Mouse (Mus musculus): ENCODE data around the gene Rbpj. TPM values are rescaled to one million over a fixed set of nuclear protein-coding genes. Genes with fewer than 3 reads are reported as not detected.

Rbpj gene
- polyA plus RNA-seq, 2 experiments, result 6.5 to 7.0 TPM

- H3K36me3 ChIP-seq (replicated peaks; ENCODE audit: control insufficient read depth, insufficient read depth, low read depth), result no peaks in the 10 kb centered on the region
- 57% methylated on average over 5 of the region's 5 CpGs for WGBS (ENCODE audit: insufficient replicate concordance)
Observed at GRCm38 (mm10) chr5:53572496-53572895, 106.5 kb downstream of the Rbpj start.

GRCm38 (mm10) chr5:53574883-53575442 lies 109.0 kb downstream of the Rbpj start:
- WGBS (ENCODE audit: insufficient replicate concordance), result 49% methylated on average over 3 of the region's 3 CpGs

More at GRCm38 (mm10) chr5:53572496-53572895, 106.5 kb downstream of the Rbpj start:
- ATAC-seq (ENCODE audit: insufficient read depth) (no peak), DNase-seq (ENCODE audit: low read depth in 3 of 3, low spot score in 3 of 3) (no peak)
- H3K4me2 ChIP-seq (ENCODE audit: low read depth), result no peak overlapping the region
- no peaks in the 10 kb centered on the region for H3K4me1 ChIP-seq (replicated peaks; ENCODE audit: control insufficient read depth in 2 of 2, insufficient read depth in 2 of 2, low read length in 1 of 2)
- TF ChIP-seq CTCF (IDR thresholded peaks at IDR 0.05; ENCODE audit: low read depth) (no peak), EP300 (IDR thresholded peaks at IDR 0.05; ENCODE audit: low read depth) (no peak)
- H3K27me3 ChIP-seq (ENCODE audit: control insufficient read depth, insufficient read depth, low read length), result no peaks in the 10 kb centered on the region
- H3K9ac ChIP-seq (replicated peaks), result no peak overlapping the region
- H3K27ac ChIP-seq, result no peak overlapping the region
- no peaks in the 10 kb centered on the region for H3K9me3 ChIP-seq (ENCODE audit: control insufficient read depth, low read length)
- H3K4me3 ChIP-seq (ENCODE audit: insufficient read depth in 1 of 2, low read depth in 2 of 2, low read length in 2 of 2), result no peak overlapping the region

GRCm38 (mm10) chr5:53577272-53577889 lies 111.4 kb downstream of the Rbpj start:
- Histone ChIP-seq H3K9ac (replicated peaks) (no peak overlapping the region), H3K4me3 (ENCODE audit: insufficient read depth in 1 of 2, low read depth in 2 of 2, low read length in 2 of 2) (no peak overlapping the region), H3K27ac (no peak overlapping the region), H3K27me3 (ENCODE audit: control insufficient read depth, insufficient read depth, low read length) (no peaks in the 10 kb centered on the region), H3K36me3 (replicated peaks; ENCODE audit: control insufficient read depth, insufficient read depth, low read depth) (no peaks in the 10 kb centered on the region), H3K4me2 (ENCODE audit: low read depth) (no peak overlapping the region), H3K9me3 (ENCODE audit: control insufficient read depth, low read length) (no peaks in the 10 kb centered on the region), H3K4me1 (replicated peaks; ENCODE audit: control insufficient read depth in 2 of 2, insufficient read depth in 2 of 2, low read length in 1 of 2) (no peaks in the 10 kb centered on the region)
- WGBS (ENCODE audit: insufficient replicate concordance), result 66% methylated on average over 10 of the region's 10 CpGs
- ATAC-seq (ENCODE audit: insufficient read depth) (no peak), DNase-seq (ENCODE audit: low read depth in 3 of 3, low spot score in 3 of 3) (no peak)
- TF ChIP-seq EP300 (IDR thresholded peaks at IDR 0.05; ENCODE audit: low read depth), result no peak
- no peak for TF ChIP-seq CTCF (IDR thresholded peaks at IDR 0.05; ENCODE audit: low read depth)

More at GRCm38 (mm10) chr5:53574883-53575442, 109.0 kb downstream of the Rbpj start:
- no peaks in the 10 kb centered on the region for H3K27me3 ChIP-seq (ENCODE audit: control insufficient read depth, insufficient read depth, low read length)
- no peaks in the 10 kb centered on the region for H3K9me3 ChIP-seq (ENCODE audit: control insufficient read depth, low read length)
- H3K27ac ChIP-seq, result no peak overlapping the region
- DNase-seq (ENCODE audit: low read depth in 3 of 3, low spot score in 3 of 3), result no peak
- H3K4me2 ChIP-seq (ENCODE audit: low read depth), result no peak overlapping the region
- H3K4me3 ChIP-seq (ENCODE audit: insufficient read depth in 1 of 2, low read depth in 2 of 2, low read length in 2 of 2), result no peak overlapping the region
- no peak for ATAC-seq (ENCODE audit: insufficient read depth)
- H3K9ac ChIP-seq (replicated peaks), result no peak overlapping the region
- no peak for TF ChIP-seq CTCF (IDR thresholded peaks at IDR 0.05; ENCODE audit: low read depth)
- no peak for TF ChIP-seq EP300 (IDR thresholded peaks at IDR 0.05; ENCODE audit: low read depth)
- H3K4me1 ChIP-seq (replicated peaks; ENCODE audit: control insufficient read depth in 2 of 2, insufficient read depth in 2 of 2, low read length in 1 of 2), result no peaks in the 10 kb centered on the region
- H3K36me3 ChIP-seq (replicated peaks; ENCODE audit: control insufficient read depth, insufficient read depth, low read depth), result no peaks in the 10 kb centered on the region

- Histone ChIP-seq H3K27me3 (ENCODE audit: control insufficient read depth, insufficient read depth, low read length) (no peaks in the 10 kb centered on the region), H3K4me2 (ENCODE audit: low read depth) (no peak overlapping the region), H3K36me3 (replicated peaks; ENCODE audit: control insufficient read depth, insufficient read depth, low read depth) (no peaks in the 10 kb centered on the region), H3K9me3 (ENCODE audit: control insufficient read depth, low read length) (no peaks in the 10 kb centered on the region), H3K4me3 (ENCODE audit: insufficient read depth in 1 of 2, low read depth in 2 of 2, low read length in 2 of 2) (no peak overlapping the region), H3K9ac (replicated peaks) (no peak overlapping the region), H3K27ac (no peak overlapping the region), H3K4me1 (replicated peaks; ENCODE audit: control insufficient read depth in 2 of 2, insufficient read depth in 2 of 2, low read length in 1 of 2) (peaks cover 0 to 3% of the 10 kb centered on the region in 2 experiments; a peak in 2 of 4 replicates)
- DNase-seq (ENCODE audit: low read depth in 3 of 3, low spot score in 3 of 3) (no peak), ATAC-seq (ENCODE audit: insufficient read depth) (no peak)
- 72% methylated on average over 9 of the region's 9 CpGs for WGBS (ENCODE audit: insufficient replicate concordance)
- TF ChIP-seq EP300 (IDR thresholded peaks at IDR 0.05; ENCODE audit: low read depth) (no peak), CTCF (IDR thresholded peaks at IDR 0.05; ENCODE audit: low read depth) (no peak)
Observed at GRCm38 (mm10) chr5:53584069-53584767, 118.3 kb downstream of the Rbpj start.
